Mouse (Mus musculus) CH12.LX (cell line): Measurements from ENCODE around the gene Fbxl17. TPM values are rescaled to one million over a fixed set of nuclear protein-coding genes. Genes with fewer than 3 reads are reported as not detected.
A peak's percentile ranks its signal among the peaks of the same experiment; 100 is the strongest.

Experiments used
- DNase-seq: peaks from one replicate; pipeline ENCODE4 v3.0.0-alpha.2; 2013; ENCODE audit errors: extremely low read depth
- H3K27ac ChIP-seq: 2 replicates; pipeline ENCODE4 v1.5.1; 2012; ENCODE audit warnings: low read depth, mild to moderate bottlenecking, control low read depth, moderate library complexity; ENCODE audit not compliant: insufficient read depth
- H3K27me3 ChIP-seq: replicated peaks from 2 replicates; pipeline ENCODE3; 2012; ENCODE audit warnings: inconsistent platforms
- H3K36me3 ChIP-seq, 2 experiments: replicated peaks in 1 of 2; 2 replicates each; pipeline versions ENCODE3 to v1.6.1; 2012; ENCODE audit warnings: inconsistent platforms in 1 of 2, low read length in 1 of 2, mild to moderate bottlenecking in 1 of 2, mixed read lengths in 1 of 2, moderate library complexity in 1 of 2; ENCODE audit not compliant: control insufficient read depth in 1 of 2, insufficient read depth in 1 of 2
- H3K4me1 ChIP-seq, 2 experiments: 2 replicates each; pipeline ENCODE4 v1.6.1; 2012; ENCODE audit warnings: inconsistent platforms in 1 of 2, moderate library complexity in 1 of 2; ENCODE audit not compliant: insufficient read depth in 2 of 2, control insufficient read depth in 1 of 2
- H3K4me2 ChIP-seq: 2 replicates; pipeline ENCODE4 v1.6.1; 2012; ENCODE audit warnings: low read depth, mild to moderate bottlenecking, control low read depth; ENCODE audit not compliant: poor library complexity, insufficient read depth, severe bottlenecking
- H3K4me3 ChIP-seq, 3 experiments: fragments of 150-350 bp in 1 of 3; sonication (generic) in 1 of 3; replicated peaks in 1 of 3; 2 replicates each; pipeline versions ENCODE3 to v1.5.1; 2011 to 2012; ENCODE audit warnings: low read depth in 2 of 3, low read length in 2 of 3, mild to moderate bottlenecking in 2 of 3, moderate library complexity in 2 of 3, control low read depth in 1 of 3, improper control_type of control experiment in 1 of 3, inconsistent platforms in 1 of 3, mixed read lengths in 1 of 3; ENCODE audit not compliant: poor library complexity in 1 of 3
- H3K79me2 ChIP-seq: replicated peaks from 2 replicates; pipeline ENCODE4 v1.6.1; 2012; ENCODE audit warnings: mild to moderate bottlenecking, moderate library complexity; ENCODE audit not compliant: control insufficient read depth, poor library complexity, insufficient read depth, severe bottlenecking; ENCODE audit errors: extremely low read depth
- H3K9ac ChIP-seq: 2 replicates; pipeline ENCODE4 v1.6.1; 2012; ENCODE audit warnings: low read depth, mild to moderate bottlenecking, control low read depth, moderate library complexity; ENCODE audit not compliant: insufficient read depth
- H3K9me3 ChIP-seq: replicated peaks from 2 replicates; pipeline ENCODE3; 2012; ENCODE audit warnings: low read length, inconsistent platforms, mixed read lengths
- BHLHE40 ChIP-seq: IDR thresholded peaks from 2 replicates; pipeline ENCODE4 v1.6.1; 2011; ENCODE audit warnings: mild to moderate bottlenecking, low read depth, low read length, improper control_type of control experiment
- CTCF ChIP-seq, 2 experiments: IDR thresholded peaks in 1 of 2; conservative IDR thresholded peaks in 1 of 2; 2 replicates each; pipeline ENCODE4 v1.5.1; 2011 to 2012; ENCODE audit warnings: low read depth in 2 of 2, low read length in 2 of 2, improper control_type of control experiment in 1 of 2, inconsistent platforms in 1 of 2, mild to moderate bottlenecking in 1 of 2, moderate library complexity in 1 of 2
- E2F4 ChIP-seq: IDR thresholded peaks from 2 replicates; pipeline ENCODE4 v1.6.1; 2011; ENCODE audit warnings: low read depth, low read length, improper control_type of control experiment; ENCODE audit not compliant: insufficient replicate concordance
- EP300 ChIP-seq: IDR thresholded peaks from 2 replicates; pipeline ENCODE4 v1.6.1; 2011; ENCODE audit warnings: low read length, improper control_type of control experiment
- ETS1 ChIP-seq: conservative IDR thresholded peaks from 2 replicates; pipeline ENCODE4 v1.6.1; 2012; ENCODE audit warnings: low read depth, mild to moderate bottlenecking, inconsistent platforms, low read length, improper control_type of control experiment, moderate library complexity
- HCFC1 ChIP-seq: IDR thresholded peaks from 2 replicates; pipeline ENCODE4 v1.6.1; 2012; ENCODE audit warnings: low read depth, mild to moderate bottlenecking, inconsistent platforms, low read length, improper control_type of control experiment
- JUN ChIP-seq: IDR thresholded peaks from 2 replicates; pipeline ENCODE4 v1.6.1; 2011; ENCODE audit warnings: low read depth, mild to moderate bottlenecking, low read length, improper control_type of control experiment, moderate library complexity; ENCODE audit not compliant: insufficient read depth
- JUND ChIP-seq: conservative IDR thresholded peaks from 2 replicates; pipeline ENCODE4 v1.6.1; 2011; ENCODE audit warnings: low read depth, low read length, improper control_type of control experiment
- KAT2A ChIP-seq: IDR thresholded peaks from 2 replicates; pipeline ENCODE4 v1.6.1; 2012; ENCODE audit warnings: low read length, improper control_type of control experiment, inconsistent platforms; ENCODE audit not compliant: insufficient replicate concordance
- MEF2A ChIP-seq: IDR thresholded peaks from 2 replicates; pipeline ENCODE4 v1.6.1; 2014; ENCODE audit warnings: low read depth, mild to moderate bottlenecking, inconsistent platforms, low read length, improper control_type of control experiment, borderline replicate concordance
- MYC ChIP-seq: IDR thresholded peaks from 2 replicates; pipeline ENCODE4 v1.6.1; 2011; ENCODE audit warnings: low read depth, mild to moderate bottlenecking, improper control_type of control experiment, low read length
- NELFE ChIP-seq: IDR thresholded peaks from 2 replicates; pipeline ENCODE4 v1.6.1; 2011; ENCODE audit warnings: low read depth, low read length, improper control_type of control experiment
- NRF1 ChIP-seq: IDR thresholded peaks from 2 replicates; pipeline ENCODE4 v1.6.1; 2014; ENCODE audit warnings: low read depth, mild to moderate bottlenecking, inconsistent platforms, low read length, improper control_type of control experiment, moderate library complexity
- POLR2AphosphoS2 ChIP-seq: IDR thresholded peaks from 2 replicates; pipeline ENCODE4 v1.6.1; 2011; ENCODE audit warnings: low read depth, low read length, improper control_type of control experiment
- RCOR1 ChIP-seq: conservative IDR thresholded peaks from 2 replicates; pipeline ENCODE4 v1.6.1; 2012; ENCODE audit warnings: low read depth, mild to moderate bottlenecking, inconsistent platforms, low read length, improper control_type of control experiment
- SMC3 ChIP-seq: IDR thresholded peaks from 2 replicates; pipeline ENCODE4 v1.6.1; 2011; ENCODE audit warnings: low read depth, low read length, improper control_type of control experiment
- TBP ChIP-seq: conservative IDR thresholded peaks from 2 replicates; pipeline ENCODE4 v1.6.1; 2011; ENCODE audit warnings: low read depth, low read length, improper control_type of control experiment
- TCF12 ChIP-seq: IDR thresholded peaks from 2 replicates; pipeline ENCODE4 v1.6.1; 2014; ENCODE audit warnings: low read depth, mild to moderate bottlenecking, inconsistent platforms, low read length, improper control_type of control experiment
- UBTF ChIP-seq: IDR thresholded peaks from 2 replicates; pipeline ENCODE4 v1.6.1; 2012; ENCODE audit warnings: low read depth, mild to moderate bottlenecking, inconsistent platforms, low read length, improper control_type of control experiment, moderate library complexity
- USF1 ChIP-seq: IDR thresholded peaks from 2 replicates; pipeline ENCODE4 v1.6.1; 2014; ENCODE audit warnings: low read depth, mild to moderate bottlenecking, inconsistent platforms, low read length, improper control_type of control experiment
- ZNF384 ChIP-seq: IDR thresholded peaks from 2 replicates; pipeline ENCODE4 v1.6.1; 2012; ENCODE audit warnings: low read depth, low read length, improper control_type of control experiment, inconsistent platforms
- dilution Hi-C: fragments of 300-500 bp; cut with MboI; formaldehyde crosslinking; loops from 2 replicates; pipeline ENCODE4 v1.14.3; 2020; ENCODE audit warnings: low sequenced_read_pairs; ENCODE audit not compliant: extremely low pct_unique_long_range_greater_than_20kb, extremely low pct_ligation_motif_present
- in situ Hi-C: fragments of 300-500 bp; cut with MboI; formaldehyde crosslinking; loops from 3 replicates; pipeline ENCODE4 v1.14.3; 2019; ENCODE audit warnings: low sequenced_read_pairs, low pct_ligation_motif_present, low pct_unique_long_range_greater_than_20kb, mixed read lengths
- polyA plus RNA-seq: library from polyadenylated mRNA; unstranded; fragments of >175 nt; gene quantifications from 2 replicates; pipeline ENCODE4 v1.2.1, GENCODE M21; 2012; ENCODE audit warnings: low read depth; ENCODE audit not compliant: insufficient read length
- total RNA-seq, 2 experiments: library from RNA; depleted of rRNA; stranded (reverse); fragments of 300-350 nt in 1 of 2; fragments of >200 nt in 1 of 2; gene quantifications; 2 replicates each; pipeline ENCODE4 v1.2.3; 2012 to 2014

Fbxl17 gene
- total and polyA plus RNA-seq, 3 experiments = 4.0 to 6.9 (median 4.3) TPM

GRCm38 (mm10) chr17:63235821-63236220 is 264.0 kb downstream of the Fbxl17 start:
- Histone ChIP-seq H3K4me1 (peaks cover 0 to 11% of the 10 kb centered on the region in 2 experiments; a peak in 1 of 4 replicates), H3K27ac (no peak overlapping the region), H3K27me3 (no peaks in the 10 kb centered on the region), H3K4me3 (no peak overlapping the region), H3K79me2 (no peaks in the 10 kb centered on the region), H3K9ac (no peak overlapping the region), H3K36me3 (no peaks in the 10 kb centered on the region), H3K9me3 (no peaks in the 10 kb centered on the region), H3K4me2 (no peak overlapping the region)
- no peak for TF ChIP-seq UBTF
- peak in 1 of 2 experiments; percentile 3; a peak in 1 of 4 replicates for TF ChIP-seq CTCF (conservative IDR thresholded peaks at IDR 0.05 in 1 of 2, IDR thresholded peaks at IDR 0.05 in 1 of 2; ENCODE audit: low read depth in 2 of 2, low read length in 2 of 2)
- TF ChIP-seq SMC3 = peak; percentile 12; the same call in 1 of the 2 replicates
- dilution Hi-C loops (no loop called here), in situ Hi-C loops (no loop called here)
- DNase-seq = no peak

- no peaks in the 10 kb centered on the region for H3K9me3 ChIP-seq
- H3K4me3 ChIP-seq = no peak overlapping the region
- no peak for DNase-seq
- no peak overlapping the region for H3K27ac ChIP-seq
- no peaks in the 10 kb centered on the region; a peak in 1 of 4 replicates for H3K4me1 ChIP-seq
- in situ Hi-C loops = no loop called here
- TF ChIP-seq HCFC1 = no peak
- TF ChIP-seq JUND = no peak
- no peak for TF ChIP-seq NELFE
- no peak for TF ChIP-seq POLR2AphosphoS2
- no peak for TF ChIP-seq CTCF (conservative IDR thresholded peaks at IDR 0.05 in 1 of 2, IDR thresholded peaks at IDR 0.05 in 1 of 2; ENCODE audit: low read depth in 2 of 2, low read length in 2 of 2)
- TF ChIP-seq TBP = no peak
- no peak for TF ChIP-seq ETS1
- TF ChIP-seq SMC3 = no peak
- no peak for TF ChIP-seq RCOR1
- no peak for TF ChIP-seq KAT2A
- TF ChIP-seq BHLHE40 = no peak
- no peak for TF ChIP-seq JUN
- TF ChIP-seq NRF1 = no peak
- TF ChIP-seq E2F4 = no peak
- no peak for TF ChIP-seq EP300
- TF ChIP-seq USF1 = no peak
- TF ChIP-seq ZNF384 = no peak
- no peak for TF ChIP-seq MYC
- no peak for TF ChIP-seq MEF2A
- no peak for TF ChIP-seq TCF12
- no peak overlapping the region for H3K9ac ChIP-seq
- H3K4me2 ChIP-seq = no peak overlapping the region
- peaks cover 0 to 2% of the 10 kb centered on the region in 2 experiments for H3K36me3 ChIP-seq
- no peaks in the 10 kb centered on the region for H3K27me3 ChIP-seq
- H3K79me2 ChIP-seq = no peaks in the 10 kb centered on the region
- dilution Hi-C loops = no loop called here
Observed at GRCm38 (mm10) chr17:63229111-63229510, 270.7 kb downstream of the Fbxl17 start.
